Mouse (Mus musculus): ENCODE measurements around the gene Ap2s1.

GRCm38 (mm10) chr7:16699042-16699441, 39.2 kb upstream of the Ap2s1 start:
- TF ChIP-seq GATA1 (IDR thresholded peaks at IDR 0.05; ENCODE audit: borderline replicate concordance, low read length) = no peak
- TF ChIP-seq FLI1 (IDR thresholded peaks at IDR 0.05; ENCODE audit: low read length) = no peak
